ENCODE assay signal across 10 mouse cellular contexts in the genomic region with DNA sequence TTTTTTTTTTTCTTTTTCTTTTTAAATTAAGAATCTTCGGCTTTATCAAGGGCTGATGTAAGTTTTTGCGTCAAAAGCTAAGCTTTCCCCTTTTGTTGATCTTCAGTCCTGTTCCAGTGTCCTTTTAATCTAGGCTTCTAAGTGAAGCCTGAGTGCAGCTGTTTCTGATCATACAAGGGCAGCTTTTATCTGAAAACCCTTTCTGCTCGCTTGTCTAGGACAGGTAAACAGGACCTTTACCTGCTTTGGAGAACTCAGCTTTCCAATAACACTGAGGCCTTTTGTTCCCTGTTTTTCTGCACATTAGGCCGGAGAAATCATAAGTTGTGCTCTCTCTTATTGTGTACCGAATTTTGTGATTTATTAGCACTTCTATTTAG. TPM values are rescaled to one million over a fixed set of nuclear protein-coding genes. Genes with fewer than 3 reads are reported as not detected.
DNase-seq lines count a peak whose midpoint lies in the region; ATAC-seq and TF ChIP-seq lines count a peak whose summit lies in the region.
"Had no signal": no experiment of that assay in that cellular context is flagged by ENCODE, and none has a peak within 500 bp of the region (broad histone marks: within the 10 kb centered on the region; RNA-seq: fewer than 3 reads in every experiment).

No protein-coding gene starts in this region.

- H3K36me3 ChIP-seq in embryonic facial prominence, embryonic 14.5 days (ENCODE audit: control insufficient read depth, insufficient read depth, low read length) = peaks cover 3% of the 10 kb centered on the region; the same call in 1 of the 2 replicates
- no peaks in the 10 kb centered on the region for H3K36me3 ChIP-seq in limb, embryonic 11.5 days (ENCODE audit: control insufficient read depth, insufficient read depth, low read length)
- H3K36me3 ChIP-seq in neural tube, embryonic 15.5 days = no peaks in the 10 kb centered on the region

- peaks cover 14% of the 10 kb centered on the region for H3K4me1 ChIP-seq in embryonic facial prominence, embryonic 14.5 days (ENCODE audit: control insufficient read depth, insufficient read depth, low read length)
- H3K4me1 ChIP-seq in limb, embryonic 11.5 days (ENCODE audit: control insufficient read depth, insufficient read depth, low read length) = no peaks in the 10 kb centered on the region
- peaks cover 18% of the 10 kb centered on the region for H3K4me1 ChIP-seq in neural tube, embryonic 15.5 days

- intact Hi-C loops in left cerebral cortex, adult 2 months (cut with DNase I) = no loop called here

- ATAC-seq in embryonic facial prominence, embryonic 14.5 days (ENCODE audit: low read depth) = no peak
- no peak for ATAC-seq in limb, embryonic 11.5 days (ENCODE audit: insufficient number of reproducible peaks, low FRiP score, low TSS enrichment, low read depth)
- ATAC-seq in neural tube, embryonic 15.5 days (ENCODE audit: low FRiP score) = no peak

- H3K4me3 ChIP-seq in left cerebral cortex, adult 2 months = peak overlapping the region; percentile 71
- peak overlapping the region; percentile 92 for H3K4me3 ChIP-seq in embryonic facial prominence, embryonic 14.5 days (ENCODE audit: low read depth, low read length)
- H3K4me3 ChIP-seq in limb, embryonic 11.5 days (ENCODE audit: low read depth, low read length) = peak overlapping the region; percentile 63
- H3K4me3 ChIP-seq in neural tube, embryonic 15.5 days (replicated peaks) = peak overlapping the region; percentile 95

- H3K4me2 ChIP-seq in embryonic facial prominence, embryonic 14.5 days (ENCODE audit: low read depth, low read length) = peak overlapping the region; percentile 57
- H3K4me2 ChIP-seq in limb, embryonic 11.5 days (ENCODE audit: low read depth, severe bottlenecking) = peak overlapping the region; percentile 50; the same call in 1 of the 2 replicates
- H3K4me2 ChIP-seq in neural tube, embryonic 15.5 days = peak overlapping the region; percentile 62

- no peak for TF ChIP-seq CTCF in left cerebral cortex, adult 2 months (IDR thresholded peaks at IDR 0.05)

- peak overlapping the region; percentile 96 for H3K27ac ChIP-seq in left cerebral cortex, adult 2 months
- H3K27ac ChIP-seq in embryonic facial prominence, embryonic 14.5 days (replicated peaks; ENCODE audit: low read depth, low read length) = peak overlapping the region; percentile 99
- peak overlapping the region; percentile 99 for H3K27ac ChIP-seq in limb, embryonic 11.5 days (replicated peaks; ENCODE audit: low read depth, low read length)
- peak overlapping the region; percentile 100 for H3K27ac ChIP-seq in neural tube, embryonic 15.5 days (replicated peaks)

- H3K9me3 ChIP-seq in embryonic facial prominence, embryonic 14.5 days (ENCODE audit: control insufficient read depth, low read length) = no peaks in the 10 kb centered on the region
- no peaks in the 10 kb centered on the region for H3K9me3 ChIP-seq in limb, embryonic 11.5 days (ENCODE audit: control insufficient read depth, low read length)
- no peaks in the 10 kb centered on the region for H3K9me3 ChIP-seq in neural tube, embryonic 15.5 days (replicated peaks)

- H3K27me3 ChIP-seq in embryonic facial prominence, embryonic 14.5 days (replicated peaks; ENCODE audit: control insufficient read depth, insufficient read depth, low read length) = no peaks in the 10 kb centered on the region
- H3K27me3 ChIP-seq in limb, embryonic 11.5 days (ENCODE audit: control insufficient read depth, insufficient read depth, low read length) = no peaks in the 10 kb centered on the region
- H3K27me3 ChIP-seq in neural tube, embryonic 15.5 days (replicated peaks) = no peaks in the 10 kb centered on the region

- H3K9ac ChIP-seq in embryonic facial prominence, embryonic 14.5 days (ENCODE audit: low read depth, low read length) = peak overlapping the region; percentile 99
- H3K9ac ChIP-seq in limb, embryonic 11.5 days (ENCODE audit: low read length) = peak overlapping the region; percentile 98
- H3K9ac ChIP-seq in neural tube, embryonic 15.5 days (replicated peaks) = peak overlapping the region; percentile 84

- WGBS in embryonic facial prominence, embryonic 14.5 days = 25% methylated on average over 5 of the region's 5 CpGs
- WGBS in limb, embryonic 11.5 days = 37% methylated on average over 5 of the region's 5 CpGs
- 42% methylated on average over 5 of the region's 5 CpGs for WGBS in neural tube, embryonic 15.5 days

- no peak for DNase-seq in left cerebral cortex, adult 2 months (ENCODE audit: extremely low spot score in 1 of 2, low spot score in 2 of 2)
- no peak for DNase-seq in left cerebral cortex, adult 11 months (ENCODE audit: low spot score)
- no peak for DNase-seq in embryonic facial prominence, embryonic 14.5 days (ENCODE audit: low spot score)
- no peak for DNase-seq in limb, embryonic 11.5 days (ENCODE audit: low spot score)
- no peak for DNase-seq in urinary bladder, adult 2 months (ENCODE audit: low spot score)
- DNase-seq in right cerebral cortex, postnatal 36 days (ENCODE audit: low spot score in 2 of 2) = no peak
- no peak for DNase-seq in right cerebral cortex, postnatal 4 days

RNA-seq across cellular contexts. Expression of gene AC153137.1, which starts 27.3 kb away (rescaled TPM):
- total RNA-seq in left cerebral cortex, adult 2 months (2021) = not detected
- polyA plus RNA-seq in embryonic facial prominence, embryonic 14.5 days (2014; fragmentation: Nextera tagmentation; extraction: Ambion mirVana) = not detected in 2 replicates
- not detected in 2 replicates for polyA plus RNA-seq in limb, embryonic 11.5 days (2014; fragmentation: Nextera tagmentation; extraction: Ambion mirVana)
- polyA plus RNA-seq in neural tube, embryonic 15.5 days (2015; fragmentation: Nextera tagmentation; extraction: Ambion mirVana) = not detected in 2 replicates
- polyA plus RNA-seq in urinary bladder, adult 2 months (2012; rRNA removed) = 0.10 TPM in 1 of 2 replicates, not detected in the other
- total RNA-seq: adrenal gland, postnatal 14 days; left cerebral cortex, adult 18-20 months had no signal
